Mouse (Mus musculus) colon, adult 2 months (tissue): ENCODE measurements around the gene Ddx50. TPM values are rescaled to one million over a fixed set of nuclear protein-coding genes. Genes with fewer than 3 reads are reported as not detected.

ENCODE experiments used
- polyA plus RNA-seq: library from polyadenylated mRNA; depleted of rRNA; stranded (reverse); fragments of >200 nt; gene quantifications from 2 replicates; pipeline ENCODE4 v1.2.3, GENCODE M21; 2012; rRNA removed

Gene Ddx50
- 6.9 and 7.8 TPM in 2 replicates for polyA plus RNA-seq

DNA sequence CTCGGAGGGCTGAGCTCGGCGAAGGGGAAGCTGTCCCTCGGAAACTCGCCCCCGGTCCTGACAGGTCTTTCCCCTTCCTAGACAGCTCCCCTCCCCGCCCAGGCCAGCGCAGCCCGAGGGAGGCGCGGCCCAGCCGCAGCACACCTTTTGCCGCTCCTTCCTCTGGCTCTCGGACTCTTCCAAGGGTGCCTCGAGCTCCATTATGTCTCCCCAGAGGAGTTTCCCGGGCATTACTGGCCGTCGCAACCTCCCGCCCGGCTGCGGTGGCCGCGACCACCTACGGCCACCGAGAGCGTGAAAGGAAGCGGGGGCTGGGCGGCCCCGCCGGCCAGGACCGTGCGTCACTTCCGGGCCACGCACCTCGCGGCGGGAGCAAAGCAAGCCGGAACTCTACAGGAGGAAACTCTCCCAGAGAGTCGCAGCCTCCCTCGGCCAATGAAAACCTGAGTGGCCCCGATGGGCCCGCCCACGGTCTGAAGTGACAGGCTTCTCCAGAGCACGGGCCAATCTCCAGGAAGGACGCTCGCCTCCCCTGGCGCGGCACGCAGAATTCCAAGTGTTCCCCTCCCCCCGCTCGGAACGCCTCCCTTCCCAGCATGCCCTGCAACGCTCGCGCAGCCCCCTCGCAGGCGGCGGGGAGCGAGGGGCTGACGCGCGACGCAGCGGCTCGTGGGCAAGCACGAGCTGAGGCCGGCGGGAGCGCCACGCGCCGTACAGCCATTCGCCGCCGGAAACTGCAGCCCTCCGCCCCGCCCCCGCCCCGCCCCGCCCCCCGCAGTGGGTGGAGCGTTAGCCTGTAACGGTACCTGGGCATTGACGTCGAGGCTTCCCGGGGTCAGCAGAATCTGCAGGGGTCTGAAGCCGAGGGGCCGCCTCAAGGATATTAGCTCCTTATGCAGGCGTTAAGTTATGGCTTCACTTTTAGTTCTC is at the start of gene Ddx50:
Gene Ddx50 (minus strand): TSS at position 338 of the 930 bp plus-strand sequence.

GRCm38 (mm10) chr10:62602177-62603040 is 48.6 kb downstream of the Ddx50 start, which contains the start of gene Ddx21:
Gene Ddx21, minus strand, starts transcription at chr10:62602281.

GRCm38 (mm10) chr10:62578338-62579100 is 72.5 kb downstream of the Ddx50 start, which contains the start of gene Kif1bp:
Gene Kif1bp, minus strand, starts transcription at chr10:62578457.

Other genes starting within 250 kb of the Ddx50 start
- 7.9 and 14.6 TPM in 2 replicates for gene Hkdc1, start 228.7 kb downstream of the Ddx50 start, polyA plus RNA-seq
- not detected in 2 replicates for gene 4930507D05Rik, start 201.7 kb downstream of the Ddx50 start, polyA plus RNA-seq
- 10.7 and 11.9 TPM in 2 replicates for gene Supv3l1, start 201.5 kb downstream of the Ddx50 start, polyA plus RNA-seq
- 4.7 and 4.8 TPM in 2 replicates for gene Vps26a, start 164.4 kb downstream of the Ddx50 start, polyA plus RNA-seq
- gene Srgn, start 123.8 kb downstream of the Ddx50 start, polyA plus RNA-seq: 6.4 and 9.5 TPM in 2 replicates
- gene Kif1bp, start 72.8 kb downstream of the Ddx50 start, polyA plus RNA-seq: 34.7 and 39.4 TPM in 2 replicates
- 5.8 and 6.5 TPM in 2 replicates for gene Ddx21, start 48.9 kb downstream of the Ddx50 start, polyA plus RNA-seq
- 0.22 and 0.47 TPM in 2 replicates for gene Stox1, start 74.9 kb upstream of the Ddx50 start, polyA plus RNA-seq
- gene Ccar1, start 141.1 kb upstream of the Ddx50 start, polyA plus RNA-seq: 47.2 and 50.3 TPM in 2 replicates